Comparison of ENCODE assay signal across 17 mouse cellular contexts in genomic region chr7:112872435-112873196, GRCm38 (mm10).
A peak's percentile ranks its signal among the peaks of the same experiment; 100 is the strongest.
DNase-seq lines count a peak whose midpoint lies in the region; ATAC-seq and TF ChIP-seq lines count a peak whose summit lies in the region.
"Had no signal": no experiment of that assay in that cellular context is flagged by ENCODE, and none has a peak within 500 bp of the region (broad histone marks: within the 10 kb centered on the region; RNA-seq: fewer than 3 reads in every experiment).

No protein-coding gene starts in this region.

- no peaks in the 10 kb centered on the region for H3K36me3 ChIP-seq in kidney, adult 2 months (ENCODE audit: control insufficient read depth, insufficient read depth, low read length)
- peaks cover 71% of the 10 kb centered on the region for H3K36me3 ChIP-seq in embryonic facial prominence, embryonic 10.5 days (replicated peaks)
- peaks cover 11% of the 10 kb centered on the region for H3K36me3 ChIP-seq in heart, embryonic 16.5 days (ENCODE audit: control insufficient read depth, insufficient read depth)
- H3K36me3 ChIP-seq in intestine, embryonic 15.5 days = peaks cover 15% of the 10 kb centered on the region; the same call in 1 of the 2 replicates
- H3K36me3 ChIP-seq: G1E had no signal

- DNase-seq in kidney, adult 2 months = peak; percentile 48
- no peak for DNase-seq in kidney, postnatal 36 days
- DNase-seq in embryonic facial prominence, embryonic 10.5 days (ENCODE audit: low spot score) = peak; percentile 20
- DNase-seq in gastrocnemius, postnatal 25 days = peak; percentile 78
- DNase-seq in lung, postnatal 4 days = no peak
- DNase-seq: adrenal gland, postnatal 14 days; cerebellum, adult 9-11 months; liver, postnatal 0 days had no signal

- WGBS in kidney, adult 2 months = 50% methylated on average over 9 of the region's 9 CpGs
- 68% methylated on average over 9 of the region's 9 CpGs for WGBS in embryonic facial prominence, embryonic 10.5 days
- 61% methylated on average over 9 of the region's 9 CpGs for WGBS in heart, embryonic 16.5 days
- 86% methylated on average over 9 of the region's 9 CpGs for WGBS in intestine, embryonic 15.5 days

- ATAC-seq in heart, embryonic 16.5 days (replicated peaks; ENCODE audit: extremely low read depth, insufficient read depth, low FRiP score) = no peak
- ATAC-seq in intestine, embryonic 15.5 days = no peak
- ATAC-seq: liver, postnatal 0 days had no signal

- no peak for TF ChIP-seq CTCF in kidney, adult 2 months (conservative IDR thresholded peaks at IDR 0.05; ENCODE audit: insufficient read depth, insufficient read length, low read depth, low read length)

- H3K27ac ChIP-seq in kidney, adult 2 months (ENCODE audit: insufficient read depth, low read depth, low read length) = no peak overlapping the region
- no peak overlapping the region for H3K27ac ChIP-seq in embryonic facial prominence, embryonic 10.5 days (replicated peaks)
- peak overlapping the region; percentile 77 for H3K27ac ChIP-seq in heart, embryonic 16.5 days (ENCODE audit: low read length)
- H3K27ac ChIP-seq in intestine, embryonic 15.5 days = no peak overlapping the region
- H3K27ac ChIP-seq: embryonic facial prominence, embryonic 13.5 days; forebrain, embryonic 12.5 days; layer of hippocampus, adult 2 months; left cerebral cortex, adult 2 months; limb, embryonic 13.5 days had no signal

- peaks cover 15% of the 10 kb centered on the region for H3K4me1 ChIP-seq in kidney, adult 2 months (ENCODE audit: control insufficient read depth, insufficient read depth, low read length)
- H3K4me1 ChIP-seq in embryonic facial prominence, embryonic 10.5 days = peaks cover 42% of the 10 kb centered on the region
- H3K4me1 ChIP-seq in heart, embryonic 16.5 days (ENCODE audit: control insufficient read depth, insufficient read depth, low read length) = peaks cover 31% of the 10 kb centered on the region
- H3K4me1 ChIP-seq in intestine, embryonic 15.5 days (replicated peaks) = 0 out of 2 replicates have a peak, but pooled peaks cover 6% of the 10 kb centered on the region
- H3K4me1 ChIP-seq: megakaryocyte, embryonic 14.5 days had no signal

- no peak for TF ChIP-seq POLR2A in kidney, adult 2 months (IDR thresholded peaks at IDR 0.05; ENCODE audit: low read depth, low read length)

- 0 out of 2 replicates have a peak overlapping the region, but pooled peaks have one; percentile 41 for H3K9ac ChIP-seq in heart, embryonic 16.5 days (ENCODE audit: low read length)
- no peak overlapping the region for H3K9ac ChIP-seq in intestine, embryonic 15.5 days
- H3K9ac ChIP-seq: embryonic facial prominence, embryonic 13.5 days; forebrain, embryonic 12.5 days; limb, embryonic 13.5 days; liver, postnatal 0 days had no signal

- no peak overlapping the region for H3K4me3 ChIP-seq in kidney, adult 2 months (ENCODE audit: insufficient read depth, low read depth, low read length)
- no peak overlapping the region for H3K4me3 ChIP-seq in embryonic facial prominence, embryonic 10.5 days
- H3K4me3 ChIP-seq in heart, embryonic 16.5 days (ENCODE audit: low read length) = no peak overlapping the region
- no peak overlapping the region for H3K4me3 ChIP-seq in intestine, embryonic 15.5 days (replicated peaks)
- H3K4me3 ChIP-seq: embryonic facial prominence, embryonic 13.5 days; forebrain, embryonic 12.5 days; layer of hippocampus, adult 2 months; left cerebral cortex, adult 2 months; limb, embryonic 13.5 days; megakaryocyte, embryonic 14.5 days had no signal

- no peaks in the 10 kb centered on the region for H3K9me3 ChIP-seq in embryonic facial prominence, embryonic 10.5 days
- H3K9me3 ChIP-seq in heart, embryonic 16.5 days (replicated peaks; ENCODE audit: control insufficient read depth, low read length) = no peaks in the 10 kb centered on the region
- no peaks in the 10 kb centered on the region for H3K9me3 ChIP-seq in intestine, embryonic 15.5 days
- H3K9me3 ChIP-seq: embryonic facial prominence, embryonic 13.5 days; forebrain, embryonic 12.5 days; limb, embryonic 13.5 days; megakaryocyte, embryonic 14.5 days had no signal

- H3K4me2 ChIP-seq in heart, embryonic 16.5 days (ENCODE audit: low read depth, low read length) = peak overlapping the region; percentile 15; the same call in 1 of the 2 replicates
- H3K4me2 ChIP-seq in intestine, embryonic 15.5 days (replicated peaks) = no peak overlapping the region
- H3K4me2 ChIP-seq: embryonic facial prominence, embryonic 13.5 days; forebrain, embryonic 12.5 days; limb, embryonic 13.5 days had no signal

- H3K27me3 ChIP-seq in kidney, adult 2 months (replicated peaks; ENCODE audit: control insufficient read depth, insufficient read depth, low read length) = no peaks in the 10 kb centered on the region
- no peaks in the 10 kb centered on the region for H3K27me3 ChIP-seq in embryonic facial prominence, embryonic 10.5 days (replicated peaks; ENCODE audit: low read depth, poor library complexity, severe bottlenecking)
- no peaks in the 10 kb centered on the region for H3K27me3 ChIP-seq in heart, embryonic 16.5 days (ENCODE audit: control insufficient read depth, insufficient read depth, low read length)
- no peaks in the 10 kb centered on the region for H3K27me3 ChIP-seq in intestine, embryonic 15.5 days (replicated peaks)
- H3K27me3 ChIP-seq: embryonic facial prominence, embryonic 13.5 days; forebrain, embryonic 12.5 days; limb, embryonic 13.5 days had no signal

Comparison
In these comparisons a context has a peak if more than half of its experiments do, and no peak if none do; other contexts are left out.
1. DNase-seq: peak in kidney, adult 2 months (single experiment), embryonic facial prominence, embryonic 10.5 days (single experiment) and gastrocnemius, postnatal 25 days (single experiment); none in kidney, postnatal 36 days (0 of 2) and lung, postnatal 4 days (0 of 2).